Mouse (Mus musculus): ENCODE measurements around the gene 2610528J11Rik.
"Not testable (repeated sequence)": the region's sequence is repeated elsewhere in the genome, so short reads cannot be mapped to it uniquely, and the experiment has no call there.

DNA sequence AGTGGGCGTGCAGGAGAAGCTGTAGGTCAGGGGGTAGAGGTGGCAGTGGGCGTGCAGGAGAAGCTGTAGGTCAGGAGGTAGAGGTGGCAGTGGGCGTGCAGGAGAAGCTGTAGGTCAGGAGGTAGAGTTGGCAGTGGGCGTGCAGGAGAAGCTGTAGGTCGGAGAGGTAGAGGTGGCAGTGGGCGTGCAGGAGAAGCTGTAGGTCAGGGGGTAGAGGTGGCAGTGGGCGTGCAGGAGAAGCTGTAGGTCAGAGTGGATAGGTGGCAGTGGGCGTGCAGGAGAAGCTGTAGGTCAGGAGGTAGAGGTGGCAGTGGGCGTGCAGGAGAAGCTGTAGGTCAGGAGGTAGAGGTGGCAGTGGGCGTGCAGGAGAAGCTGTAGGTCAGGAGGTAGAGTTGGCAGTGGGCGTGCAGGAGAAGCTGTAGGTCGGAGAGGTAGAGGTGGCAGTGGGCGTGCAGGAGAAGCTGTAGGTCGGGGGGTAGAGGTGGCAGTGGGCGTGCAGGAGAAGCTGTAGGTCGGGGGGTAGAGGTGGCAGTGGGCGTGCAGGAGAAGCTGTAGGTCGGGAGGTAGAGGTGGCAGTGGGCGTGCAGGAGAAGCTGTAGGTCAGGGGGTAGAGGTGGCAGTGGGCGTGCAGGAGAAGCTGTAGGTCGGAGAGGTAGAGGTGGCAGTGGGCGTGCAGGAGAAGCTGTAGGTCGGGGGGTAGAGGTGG lies 20.8 kb downstream of the 2610528J11Rik start:
- not testable (repeated sequence) for TF ChIP-seq TAL1, GATA1 (IDR thresholded peaks at IDR 0.05; ENCODE audit: low read length)
